Mouse (Mus musculus) adrenal gland, postnatal 25 days (tissue): ENCODE measurements around the gene Specc1. TPM values are rescaled to one million over a fixed set of nuclear protein-coding genes. Genes with fewer than 3 reads are reported as not detected.
"Not testable (repeated sequence)": the region's sequence is repeated elsewhere in the genome, so short reads cannot be mapped to it uniquely, and the experiment has no call there.

Experiments used
- DNase-seq: peaks from one replicate; pipeline ENCODE4 v3.0.0; 2021; ENCODE audit warnings: mixed read lengths
- long read RNA-seq: library from polyadenylated mRNA; stranded (forward); transcript quantifications from one replicate; pipeline ENCODE4 v2.0.0, GENCODE M21; 2021
- total RNA-seq: library from RNA; stranded (reverse); gene quantifications from 2 replicates; pipeline ENCODE4 v1.2.3, GENCODE M21; 2021

The Specc1 gene
- 8.9 and 9.7 TPM in 2 replicates for total RNA-seq
- long read RNA-seq, partial matches to known transcripts = 0 of 4 reads
- long read RNA-seq, other reads (novel, unspliced or antisense) = 4 of 4 reads

DNA sequence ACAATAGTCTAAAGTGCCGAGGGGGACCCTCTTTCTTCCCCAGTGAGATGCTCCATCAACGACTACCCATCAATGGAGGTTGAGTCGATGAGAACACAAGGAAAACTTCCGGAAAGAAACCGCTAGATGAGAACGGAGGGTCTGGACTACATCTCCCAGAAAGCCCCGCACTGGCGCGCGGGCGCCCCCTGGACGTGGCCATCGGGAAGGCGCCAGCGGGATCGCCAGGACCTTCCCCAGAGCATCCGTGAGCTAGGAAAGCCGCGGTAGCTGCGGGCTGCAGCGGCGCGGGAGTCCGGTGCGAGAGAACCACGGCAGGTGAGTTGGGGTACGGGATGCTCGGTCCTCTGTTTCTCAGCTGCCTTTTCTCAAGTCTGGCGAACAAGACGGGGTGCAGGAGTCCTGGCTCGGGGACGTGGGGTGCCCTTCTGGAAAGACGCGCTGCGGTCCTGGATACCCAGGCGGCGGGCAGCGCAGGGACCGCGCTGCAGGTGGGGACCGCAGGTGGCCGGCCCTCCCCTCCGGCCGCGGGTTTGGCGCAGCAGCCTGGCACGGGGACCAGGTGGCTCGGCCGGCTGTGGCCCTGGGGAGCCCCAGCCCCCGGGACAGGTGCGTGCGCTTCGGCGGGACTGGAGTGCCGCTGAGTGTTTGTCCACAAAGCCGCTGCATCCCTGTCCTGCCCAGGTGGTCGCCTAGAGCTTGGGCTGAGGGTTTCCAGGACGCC is at the start of gene Specc1:
Specc1 (plus strand) TSS at position 192 of the 724 bp plus-strand sequence.
- peak; percentile 92 for DNase-seq

DNA sequence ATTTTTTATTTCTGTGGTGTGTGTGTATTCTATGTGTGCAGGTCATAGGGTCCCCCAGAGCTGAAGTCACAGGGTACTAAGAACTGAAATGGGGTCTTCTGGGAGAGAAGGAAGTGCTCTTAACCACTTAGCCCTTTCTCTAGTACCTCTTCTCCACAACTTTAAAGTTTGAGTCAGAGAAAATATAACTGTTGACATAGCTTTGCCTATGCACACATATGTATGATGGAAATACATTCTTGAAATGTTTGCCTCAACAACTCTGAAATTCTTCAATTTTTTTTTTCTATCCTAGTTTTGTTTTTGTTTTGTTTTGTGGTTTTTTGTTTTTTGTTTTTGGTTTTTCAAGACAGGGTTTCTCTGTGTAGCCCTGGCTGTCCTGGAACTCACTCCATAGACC is 48.2 kb upstream of the Specc1 start:
- DNase-seq = no peak

DNA sequence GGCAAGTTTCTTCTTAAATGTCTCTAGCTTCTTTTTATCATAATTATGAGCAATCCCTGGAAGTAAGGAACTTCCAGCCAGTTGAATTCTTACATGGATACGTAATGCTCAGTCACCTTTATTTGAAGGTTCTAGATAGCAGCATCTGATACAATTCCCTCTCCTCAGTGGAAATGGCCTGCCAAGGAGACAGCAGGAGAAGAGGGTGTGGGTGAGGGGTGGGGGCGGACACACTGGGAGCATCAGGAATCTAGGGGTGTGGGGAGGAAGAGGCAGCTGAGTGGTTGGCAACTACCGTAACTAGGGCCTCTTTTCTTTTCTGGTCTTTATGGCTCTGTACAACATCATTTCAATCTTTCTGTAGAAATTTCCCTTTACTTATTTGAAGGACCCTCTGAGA is 36.9 kb upstream of the Specc1 start:
- no peak for DNase-seq

DNA sequence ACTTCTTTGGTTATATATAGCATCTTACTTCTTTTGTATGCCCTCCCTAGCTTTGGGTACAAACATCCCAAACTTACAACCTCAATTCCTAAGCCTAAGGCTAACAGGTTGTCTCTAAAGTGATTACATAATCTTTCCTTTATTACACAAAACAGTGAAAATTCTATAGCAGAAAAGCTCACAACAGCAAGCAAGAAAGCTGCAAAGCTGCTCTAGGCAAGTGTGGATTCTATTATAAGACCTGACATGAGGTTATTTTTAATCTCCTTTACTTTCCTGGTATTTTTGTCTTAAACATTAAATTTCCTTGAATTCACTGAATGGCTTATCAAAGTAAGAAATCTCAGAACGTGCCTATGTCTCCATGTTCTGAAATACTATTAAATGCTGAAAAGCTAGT is 33.3 kb upstream of the Specc1 start:
- no peak for DNase-seq

DNA sequence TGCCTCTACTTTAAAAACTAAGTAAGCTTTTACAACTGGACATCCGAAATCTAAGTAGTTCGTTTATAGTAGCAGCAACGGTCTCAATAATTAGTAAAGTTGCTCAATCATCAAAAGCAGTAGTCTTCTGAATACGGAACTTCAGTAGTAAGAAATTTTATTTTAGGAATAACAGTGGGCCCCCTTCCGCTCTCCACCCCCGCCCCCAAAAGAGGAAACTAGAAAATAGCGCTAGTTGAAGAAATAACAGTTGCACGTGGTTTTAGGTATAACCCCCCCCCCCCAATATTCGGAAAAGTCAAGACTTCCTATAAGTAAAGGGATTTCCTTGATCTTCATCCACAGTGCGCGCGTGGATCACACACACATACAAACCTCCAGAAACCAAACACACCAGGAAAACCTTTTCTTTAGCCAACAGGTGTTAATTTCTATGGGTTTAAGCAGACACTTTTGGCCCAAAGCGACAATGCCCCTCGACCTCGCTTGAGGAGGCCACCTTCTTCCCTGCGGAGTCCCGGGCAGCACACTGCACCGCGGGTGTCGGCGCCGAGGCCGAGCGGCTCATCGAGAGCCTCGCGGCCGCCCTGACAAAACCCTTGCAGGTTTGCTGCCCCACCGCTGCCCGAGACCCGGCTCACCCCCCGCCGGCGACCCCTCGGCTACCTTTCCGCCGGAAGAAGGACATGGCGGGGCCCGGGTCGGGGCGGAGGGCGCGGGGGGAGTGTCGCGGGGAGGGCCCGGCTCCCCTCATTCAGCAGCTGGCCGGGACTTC is 27.1 kb upstream of the Specc1 start:
- DNase-seq = no peak

DNA sequence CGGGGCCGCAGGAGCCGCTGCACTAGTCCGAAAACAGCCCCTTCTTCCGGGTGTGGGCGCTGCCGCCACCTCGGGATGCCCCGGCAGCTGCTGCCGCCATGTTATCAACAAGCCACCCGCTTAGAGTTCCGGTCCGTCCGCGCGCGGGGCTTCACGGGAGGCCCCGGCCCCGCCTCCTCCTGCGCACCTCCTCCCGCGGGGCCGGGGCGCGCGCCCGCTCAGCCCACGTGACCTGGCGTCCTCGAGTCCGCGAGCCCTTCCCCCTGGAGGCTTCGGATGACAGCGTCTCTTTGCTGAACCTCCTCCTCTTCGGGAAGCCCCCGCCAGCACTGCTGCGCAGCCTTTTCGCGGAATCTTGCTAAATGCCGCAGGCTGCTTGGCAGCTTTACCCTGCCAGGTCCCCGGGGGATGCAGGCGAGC is 26.5 kb upstream of the Specc1 start, which contains the start of gene Akap10:
Akap10 (minus strand) TSS at position 155 of the 420 bp plus-strand sequence.
- DNase-seq = peak; percentile 95

DNA sequence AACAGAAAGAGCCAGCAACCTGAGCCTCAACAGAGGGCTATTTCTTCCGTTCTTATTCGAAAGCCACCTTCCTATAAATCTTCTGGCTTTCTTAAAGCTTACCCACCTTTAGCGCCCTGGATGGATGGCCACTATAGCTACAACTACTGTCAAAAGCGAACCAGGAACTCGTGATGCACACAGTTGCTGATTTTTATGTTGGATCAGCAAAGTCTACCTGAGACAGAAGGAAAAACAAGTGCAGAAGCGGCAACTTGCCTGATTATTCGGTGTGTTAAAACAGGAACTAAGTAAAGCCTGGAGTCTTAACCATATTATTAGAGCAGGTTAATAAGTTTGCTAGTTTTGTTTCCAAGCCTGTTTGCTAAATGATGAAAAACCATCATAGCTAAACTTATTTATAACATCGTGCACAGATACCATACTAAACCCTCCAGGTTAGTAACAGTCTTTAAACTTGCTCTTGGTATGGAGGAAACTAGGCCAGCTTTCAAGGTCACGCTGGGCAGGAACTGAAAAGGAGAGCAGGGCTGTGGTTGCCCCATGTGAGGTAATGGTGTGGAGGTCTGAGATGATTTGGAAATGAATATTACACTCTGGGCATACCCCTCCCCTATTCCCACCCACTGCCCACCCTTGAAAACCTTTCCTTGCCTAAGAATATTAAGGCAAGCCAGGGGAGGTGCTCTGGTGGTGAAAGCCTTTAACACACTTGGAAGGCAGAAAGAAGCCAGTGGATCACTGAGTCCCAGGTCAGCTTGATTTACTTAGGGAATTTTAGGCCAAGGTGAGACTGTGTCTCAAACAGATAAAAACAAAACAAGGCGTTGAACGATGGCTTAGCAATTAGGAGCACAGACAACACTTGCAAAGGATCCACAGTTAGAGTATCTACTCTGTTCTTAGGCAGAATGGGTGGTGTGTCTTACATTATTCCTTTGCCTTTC is 25.6 kb upstream of the Specc1 start:
- DNase-seq = no peak

DNA sequence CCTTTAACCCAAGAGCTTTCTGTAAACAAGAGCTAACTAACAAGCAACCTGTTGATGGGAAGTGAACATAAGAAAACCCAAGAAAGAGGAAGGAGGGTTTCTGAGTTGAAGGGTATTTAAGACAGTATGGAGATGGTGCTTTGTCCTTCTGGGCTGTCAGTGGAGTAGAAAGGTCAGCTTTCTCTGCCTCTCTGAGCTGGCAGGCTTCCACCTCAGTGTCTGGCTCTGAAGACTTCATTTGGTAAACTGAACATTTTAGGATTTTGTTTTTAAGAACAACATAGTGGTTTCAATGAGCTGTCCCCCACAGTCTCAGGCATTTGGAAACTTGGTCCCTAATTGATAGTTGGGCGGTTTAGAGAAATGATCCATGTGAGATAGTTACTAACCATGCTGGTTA is 18.8 kb upstream of the Specc1 start:
- DNase-seq = no peak

DNA sequence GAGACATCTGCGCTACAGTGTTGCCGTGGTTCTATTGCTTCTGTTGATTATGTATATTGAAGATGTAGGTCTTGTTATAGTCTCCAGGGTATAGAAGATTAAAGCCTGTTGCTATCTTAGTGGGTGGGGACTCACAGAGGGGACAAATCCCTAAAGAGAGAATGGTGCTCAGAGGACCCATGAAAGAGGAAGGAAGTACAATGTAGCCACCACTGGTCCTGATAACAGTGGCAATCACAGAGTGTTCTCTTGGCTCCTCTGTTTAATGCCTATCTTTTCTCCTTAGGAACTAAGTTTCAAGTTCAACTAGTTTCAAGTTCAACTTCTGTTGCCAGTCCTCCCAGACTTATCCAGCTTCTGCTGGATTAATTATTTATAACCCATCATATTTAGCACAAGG is 13.7 kb upstream of the Specc1 start:
- no peak for DNase-seq

DNA sequence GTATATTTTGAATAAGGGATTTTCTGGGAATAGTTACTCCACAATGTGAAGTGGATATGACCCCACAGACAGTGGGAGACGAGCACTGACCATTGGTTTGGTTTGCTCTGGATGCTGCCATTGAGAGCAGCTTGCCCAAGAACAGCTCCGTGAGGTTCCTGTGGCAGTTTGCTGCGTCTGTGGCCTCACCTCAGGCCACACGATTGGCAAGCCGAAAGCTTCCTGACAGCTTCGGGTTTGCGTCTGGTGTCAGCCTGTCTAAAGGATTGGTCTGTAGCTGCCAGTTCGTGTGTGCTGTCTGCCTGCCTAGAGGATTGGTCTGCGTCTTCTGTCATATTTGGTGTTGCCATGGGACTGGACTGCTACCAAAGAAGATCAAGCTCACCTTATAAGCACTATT is 12.1 kb upstream of the Specc1 start:
- no peak for DNase-seq

DNA sequence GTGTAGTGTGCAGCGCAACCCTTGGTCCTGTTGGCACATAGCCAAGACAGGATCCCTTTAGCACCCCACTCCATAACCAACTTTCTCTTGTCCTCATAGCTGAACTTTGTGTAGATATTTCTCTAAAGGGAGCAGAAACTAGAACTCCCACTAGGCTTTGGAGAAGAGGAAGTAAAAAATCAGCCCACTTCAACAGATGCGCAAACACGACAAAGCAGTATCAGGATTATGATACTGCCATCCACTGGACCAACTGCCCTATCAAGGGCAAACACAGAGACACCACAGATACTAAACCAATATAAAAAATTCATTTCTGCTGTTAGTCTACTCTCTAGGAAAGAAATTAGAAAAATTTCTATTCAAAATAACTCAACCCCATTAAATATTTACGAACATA is 10.0 kb upstream of the Specc1 start:
- DNase-seq = no peak

DNA sequence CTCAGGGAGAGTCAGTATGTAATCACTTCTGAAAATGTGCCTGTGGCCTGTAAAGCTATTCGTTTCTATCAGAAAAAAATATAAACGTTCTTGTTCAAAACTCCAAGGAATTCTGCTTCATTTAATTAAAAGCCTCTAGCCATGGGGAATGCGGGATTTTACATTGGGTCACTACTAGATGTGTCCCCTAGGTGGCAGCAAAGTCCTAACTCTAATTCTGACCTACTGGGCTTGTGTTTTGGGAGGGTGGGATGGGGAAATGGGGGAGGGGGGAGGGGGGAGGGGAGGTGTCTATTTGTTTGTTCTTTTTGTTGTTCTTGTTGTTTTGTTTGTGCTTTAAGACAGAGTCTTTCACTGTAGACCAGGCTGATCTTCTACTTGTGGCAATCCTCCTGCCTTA is 7.2 kb upstream of the Specc1 start:
- DNase-seq = peak; percentile 18

DNA sequence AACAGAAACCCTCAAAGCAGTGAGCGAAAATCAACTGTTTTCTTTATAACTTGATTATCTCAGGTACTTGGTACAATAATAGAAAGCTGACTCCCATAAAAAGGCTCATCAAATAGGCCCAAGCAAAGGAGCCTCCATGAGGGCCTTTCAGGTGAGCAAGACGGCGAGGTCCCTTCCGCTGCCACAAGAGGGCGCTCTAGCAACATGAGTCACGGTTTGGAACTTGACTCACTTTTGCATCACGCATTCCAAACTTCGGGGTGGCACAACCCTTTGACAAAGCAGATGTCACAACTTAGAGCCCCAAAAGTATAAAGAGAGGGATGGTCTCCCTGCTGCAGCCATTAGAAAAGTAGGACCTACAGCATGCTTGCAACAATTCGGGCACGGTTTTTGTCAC is 5.9 kb upstream of the Specc1 start:
- peak; percentile 89 for DNase-seq

DNA sequence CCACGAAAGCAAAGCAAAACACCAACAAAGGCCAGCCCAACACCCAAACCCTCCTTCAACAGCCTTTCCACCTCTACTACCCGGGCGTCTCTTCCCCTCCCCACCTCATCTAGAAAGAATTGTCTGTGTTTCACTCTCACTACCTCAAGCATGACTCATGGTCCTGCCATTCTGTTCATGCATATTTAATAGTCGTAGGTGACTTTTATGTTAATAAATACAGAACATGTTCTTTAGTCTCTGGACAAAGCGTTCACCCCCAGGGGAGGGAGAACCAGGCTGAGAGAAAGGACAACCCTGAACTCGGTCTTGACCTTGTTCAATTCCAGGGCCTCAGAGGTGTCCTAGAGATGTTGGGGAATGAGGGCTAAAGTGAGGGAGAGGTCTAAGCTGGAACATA is 1.4 kb upstream of the Specc1 start:
- DNase-seq = no peak

DNA sequence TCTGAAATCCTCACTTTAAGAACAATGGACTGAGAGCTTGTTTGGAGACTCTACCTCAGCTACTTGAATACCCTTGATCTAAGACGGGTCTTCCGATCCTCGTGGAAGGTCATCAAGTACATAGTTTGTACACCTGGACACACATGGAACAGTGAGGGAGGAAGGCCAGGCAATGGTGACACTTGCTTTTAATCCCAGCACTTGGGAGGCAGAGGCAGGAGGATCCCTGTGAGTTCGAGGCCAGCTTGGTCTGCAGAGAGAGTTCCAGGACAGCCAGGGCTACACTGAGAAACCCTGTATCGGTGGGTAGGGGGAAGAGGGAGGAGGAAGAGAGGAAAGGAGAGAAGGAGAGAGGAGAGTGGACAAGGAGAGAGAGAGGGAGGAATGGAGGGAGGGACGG is 612 bp upstream of the Specc1 start:
- no peak for DNase-seq

DNA sequence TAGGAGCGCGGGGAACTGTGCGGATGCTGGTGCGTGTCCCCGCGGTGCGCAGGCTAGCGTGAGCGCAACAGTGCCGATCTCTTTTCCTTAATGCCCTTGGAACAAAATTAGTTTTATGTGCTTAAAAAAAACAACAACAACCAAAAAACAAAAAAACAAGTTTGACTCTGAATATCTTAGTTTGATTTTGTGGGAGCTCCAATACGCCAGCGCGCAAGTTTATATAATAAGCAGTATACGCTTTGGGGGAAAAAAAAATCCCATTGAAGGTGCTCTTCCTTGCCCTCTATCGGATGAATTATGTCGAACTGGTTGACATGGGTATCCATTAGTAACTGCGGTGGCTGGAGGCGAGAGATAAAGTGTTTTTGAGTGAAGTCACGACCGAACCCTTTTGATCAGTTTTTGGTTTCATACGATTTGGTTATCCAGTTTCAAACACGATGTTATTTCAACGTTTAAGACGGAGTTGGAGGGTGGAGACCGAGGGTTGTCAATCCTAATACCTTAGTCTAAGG is 792 bp downstream of the Specc1 start:
- no peak for DNase-seq

DNA sequence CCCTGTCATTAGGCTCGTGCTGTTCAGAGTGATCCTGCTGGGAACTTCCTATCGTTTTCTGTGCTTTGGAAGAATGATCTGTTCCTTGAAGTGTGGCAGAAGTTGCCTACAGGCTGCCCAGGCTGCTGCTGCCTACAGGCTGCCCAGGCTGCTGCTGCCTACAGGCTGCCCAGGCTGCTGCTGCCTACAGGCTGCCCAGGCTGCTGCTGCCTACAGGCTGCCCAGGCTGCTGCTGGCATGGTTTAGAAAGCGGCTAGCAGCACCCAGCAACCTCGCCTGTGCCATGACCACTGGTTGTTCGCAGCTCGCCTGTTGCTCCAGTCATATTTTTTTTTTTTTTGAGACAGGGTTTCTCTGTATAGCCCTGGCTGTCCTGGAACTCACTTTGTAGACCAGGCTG is 2.1 kb downstream of the Specc1 start:
- not testable (repeated sequence) for DNase-seq

DNA sequence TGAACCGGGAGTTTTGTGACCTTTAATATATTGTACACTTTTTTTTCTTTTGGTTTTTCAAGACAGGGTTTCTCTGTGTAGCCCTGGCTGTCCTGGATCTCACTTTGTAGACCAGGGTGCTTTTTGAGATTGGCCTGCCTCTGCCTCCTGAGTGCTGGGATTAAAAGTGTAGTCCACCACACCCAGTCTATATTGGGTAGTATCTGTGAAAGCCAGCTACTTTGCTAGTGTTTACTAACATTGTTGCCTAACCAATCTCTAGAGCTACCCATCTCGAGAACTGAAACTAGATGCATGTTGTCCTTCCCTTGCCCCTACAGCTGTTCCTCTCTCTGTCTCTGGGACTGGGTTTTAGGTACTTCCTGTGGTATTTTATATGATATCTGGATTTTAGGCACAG is 3.5 kb downstream of the Specc1 start:
- DNase-seq = no peak

DNA sequence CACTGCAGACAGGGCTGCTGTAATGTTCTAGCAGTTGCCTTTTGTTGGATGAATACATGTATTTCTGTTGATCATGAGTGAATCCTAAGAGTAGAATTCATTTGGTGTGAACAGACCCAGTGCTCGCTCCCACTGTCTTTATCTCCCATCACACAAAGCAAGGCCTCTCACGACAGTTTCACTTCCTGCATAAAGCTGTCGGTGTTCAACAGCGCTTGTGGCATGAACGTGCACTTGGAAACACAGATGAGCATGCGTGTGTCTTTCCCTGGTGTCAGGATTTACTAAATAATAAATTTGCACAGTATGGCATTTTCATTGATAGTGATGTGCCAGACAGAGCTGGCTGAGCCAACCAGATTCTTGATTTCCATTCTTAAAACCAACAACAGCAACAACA is 6.1 kb downstream of the Specc1 start:
- no peak for DNase-seq

DNA sequence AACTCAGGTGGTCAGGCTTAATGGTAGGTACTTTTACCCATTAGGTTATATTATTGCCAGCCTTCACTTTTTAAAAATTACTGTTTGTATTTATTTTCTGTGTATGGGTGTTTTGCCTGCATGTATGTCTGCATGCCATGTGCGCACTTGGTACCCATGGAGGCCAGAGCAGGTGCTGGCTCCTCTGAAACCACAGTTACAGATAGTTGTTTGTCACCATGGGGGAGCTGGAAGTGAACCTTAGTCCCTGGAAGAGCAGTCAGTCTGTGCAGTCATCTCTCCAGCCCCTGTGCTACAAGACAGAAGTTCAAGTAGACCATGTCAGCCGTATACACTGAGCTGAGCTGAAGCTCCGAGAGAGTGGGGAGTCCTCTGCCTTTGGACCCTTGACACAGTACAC is 6.6 kb downstream of the Specc1 start:
- DNase-seq = no peak

DNA sequence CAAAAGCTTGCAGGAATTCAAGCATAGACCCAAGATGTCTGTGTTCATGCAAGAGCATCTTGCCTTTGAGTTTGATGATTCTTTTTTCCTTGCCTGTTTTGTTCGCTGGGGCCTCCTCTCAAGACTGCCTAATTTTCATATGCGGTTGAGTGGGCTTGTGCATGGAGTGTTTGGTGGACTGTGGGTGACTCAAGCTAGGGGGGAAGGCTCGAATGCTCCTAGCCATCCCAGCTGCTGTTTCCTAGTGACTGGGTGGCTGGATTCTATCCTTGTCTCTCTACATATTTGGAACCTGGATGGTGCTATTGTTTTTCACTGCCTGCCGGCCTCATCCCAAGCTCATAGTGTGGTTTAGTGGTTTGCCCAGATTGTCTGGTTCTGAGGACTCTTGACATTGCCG is 8.0 kb downstream of the Specc1 start:
- DNase-seq = no peak

DNA sequence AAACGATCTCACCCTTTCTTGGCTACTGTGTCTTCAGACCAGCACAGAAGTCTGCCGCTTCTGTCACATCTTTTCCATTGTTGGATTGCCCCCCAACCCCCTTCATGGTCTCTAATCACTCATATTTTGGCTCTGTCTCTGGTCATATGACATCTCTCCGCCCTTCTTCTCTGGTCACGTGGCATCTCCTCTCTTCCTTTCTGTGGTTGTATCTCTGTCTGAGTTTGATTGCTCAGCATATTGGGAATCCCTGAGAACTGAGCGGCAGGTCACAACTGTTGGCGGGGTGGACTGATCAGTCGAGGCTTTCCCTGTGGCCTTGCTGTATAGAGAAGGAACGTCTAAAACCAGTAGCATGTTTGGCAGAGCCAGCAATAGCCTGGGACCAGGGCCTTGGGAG is 10.5 kb downstream of the Specc1 start:
- no peak for DNase-seq
